Mouse (Mus musculus): ENCODE results near the gene Selenov. TPM values are rescaled to one million over a fixed set of nuclear protein-coding genes. Genes with fewer than 3 reads are reported as not detected.
A peak's percentile ranks its signal among the peaks of the same experiment; 100 is the strongest.

Gene Selenov
- polyA plus RNA-seq, 1 experiment, result not detected

DNA sequence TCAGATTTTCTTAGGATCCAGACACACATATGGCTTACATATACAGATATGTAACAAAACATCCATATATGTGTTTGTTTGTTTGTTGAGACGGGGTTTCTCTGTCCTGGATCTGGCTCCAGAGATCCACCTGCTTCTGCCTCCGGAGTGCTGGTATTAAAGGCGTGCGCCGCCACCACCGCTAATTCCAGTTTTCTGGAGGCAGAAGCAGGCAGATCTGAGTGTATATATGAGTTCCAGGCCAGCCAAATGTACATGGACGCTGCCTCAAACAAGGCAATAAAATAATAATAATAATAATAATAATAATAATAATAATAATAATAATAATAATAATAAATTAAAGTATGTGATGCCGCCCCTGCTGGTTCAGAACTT, 13.8 kb downstream of the Selenov start:
- Histone ChIP-seq H3K4me1 (ENCODE audit: control insufficient read depth, insufficient read depth, low read length) (no peaks in the 10 kb centered on the region), H3K27ac (ENCODE audit: control insufficient read depth, insufficient read depth, low read depth, low read length, poor library complexity) (no peak overlapping the region), H3K4me3 (replicated peaks; ENCODE audit: control insufficient read depth, low read depth, low read length) (no peak overlapping the region)
- 54% methylated on average over 8 of the region's 8 CpGs for WGBS
- TF ChIP-seq CTCF (IDR thresholded peaks at IDR 0.05; ENCODE audit: control insufficient read depth, insufficient read depth, low read length) (no peak), POLR2A (IDR thresholded peaks at IDR 0.05; ENCODE audit: borderline replicate concordance, control insufficient read depth, low read depth, low read length) (no peak)

DNA sequence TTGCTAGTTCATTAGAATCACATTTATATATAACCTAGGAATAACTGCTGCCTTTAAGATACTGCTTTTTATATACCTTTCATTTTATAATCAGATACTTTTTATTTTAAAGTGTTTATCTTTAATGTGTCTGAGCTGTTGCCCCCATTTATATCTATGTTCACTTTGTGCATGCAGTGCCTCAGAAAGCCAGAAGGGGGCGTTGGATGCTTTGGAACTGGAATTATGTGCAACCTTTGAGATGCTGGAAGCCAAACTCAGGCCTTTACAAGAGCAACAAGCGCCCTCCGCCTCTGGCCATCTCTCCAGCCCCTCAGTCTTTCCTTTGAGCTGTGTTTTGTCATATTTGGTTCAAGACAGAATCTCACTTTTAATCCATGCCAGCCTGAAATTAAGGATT, 19.2 kb downstream of the Selenov start:
- Histone ChIP-seq H3K4me1 (ENCODE audit: control insufficient read depth, insufficient read depth, low read length) (no peaks in the 10 kb centered on the region; the same call in 1 of the 2 replicates), H3K27ac (ENCODE audit: control insufficient read depth, insufficient read depth, low read depth, low read length, poor library complexity) (no peak overlapping the region), H3K4me3 (replicated peaks; ENCODE audit: control insufficient read depth, low read depth, low read length) (no peak overlapping the region)
- no peak for TF ChIP-seq CTCF (IDR thresholded peaks at IDR 0.05; ENCODE audit: control insufficient read depth, insufficient read depth, low read length)
- no peak for TF ChIP-seq POLR2A (IDR thresholded peaks at IDR 0.05; ENCODE audit: borderline replicate concordance, control insufficient read depth, low read depth, low read length)
- 69% methylated on average over 3 of the region's 3 CpGs for WGBS

DNA sequence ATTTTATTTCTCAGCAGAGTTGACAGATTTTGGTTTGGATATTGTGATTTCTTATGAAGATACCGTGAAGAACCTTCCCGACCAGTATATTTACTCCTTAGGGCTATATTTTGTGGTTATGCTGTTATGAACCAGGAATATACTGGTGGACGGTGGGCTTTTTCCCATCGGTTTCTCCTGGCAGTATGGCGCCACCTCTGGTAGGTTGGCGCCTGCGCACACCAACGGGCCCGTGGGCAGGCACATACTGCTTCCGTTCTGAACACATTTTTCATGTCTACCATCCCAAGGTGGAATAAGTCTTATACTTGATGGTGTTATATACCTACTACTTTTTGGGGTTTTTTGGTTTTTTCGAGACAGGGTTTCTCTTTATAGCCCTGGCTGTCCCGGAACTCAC, 21.6 kb downstream of the Selenov start:
- TF ChIP-seq CTCF (IDR thresholded peaks at IDR 0.05; ENCODE audit: control insufficient read depth, insufficient read depth, low read length) (0 out of 2 replicates have a peak, but pooled peaks have one; percentile 21), POLR2A (IDR thresholded peaks at IDR 0.05; ENCODE audit: borderline replicate concordance, control insufficient read depth, low read depth, low read length) (no peak)
- 87% methylated on average over 12 of the region's 12 CpGs for whole genome bisulfite sequencing
- H3K4me1 ChIP-seq (ENCODE audit: control insufficient read depth, insufficient read depth, low read length), result no peaks in the 10 kb centered on the region; the same call in 1 of the 2 replicates
- H3K27ac ChIP-seq (ENCODE audit: control insufficient read depth, insufficient read depth, low read depth, low read length, poor library complexity), result no peak overlapping the region
- no peak overlapping the region for H3K4me3 ChIP-seq (replicated peaks; ENCODE audit: control insufficient read depth, low read depth, low read length)

DNA sequence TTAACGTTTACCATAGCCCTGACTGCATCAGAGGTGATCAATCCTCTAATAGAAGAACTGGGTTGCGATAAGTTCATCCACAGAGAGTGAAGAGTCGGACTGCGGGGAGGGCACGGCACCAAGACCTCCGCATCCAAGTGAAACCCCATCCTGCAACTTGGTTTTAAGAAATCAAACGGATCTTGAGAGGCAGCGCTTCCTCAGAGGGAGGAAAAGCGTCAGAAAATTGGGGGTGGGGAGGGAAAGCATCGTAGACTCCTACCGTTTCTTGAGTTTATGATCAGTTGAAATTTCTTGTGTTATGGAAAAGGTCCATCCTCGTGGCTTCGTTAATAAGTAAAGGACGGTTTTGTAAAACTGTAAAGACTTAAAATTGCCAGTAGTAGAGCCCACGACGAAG, 22.4 kb downstream of the Selenov start:
- no peak overlapping the region; the same call in 1 of the 2 replicates for H3K27ac ChIP-seq (ENCODE audit: control insufficient read depth, insufficient read depth, low read depth, low read length, poor library complexity)
- H3K4me1 ChIP-seq (ENCODE audit: control insufficient read depth, insufficient read depth, low read length), result no peaks in the 10 kb centered on the region; the same call in 1 of the 2 replicates
- H3K4me3 ChIP-seq (replicated peaks; ENCODE audit: control insufficient read depth, low read depth, low read length), result no peak overlapping the region
- TF ChIP-seq POLR2A (IDR thresholded peaks at IDR 0.05; ENCODE audit: borderline replicate concordance, control insufficient read depth, low read depth, low read length), result no peak
- no peak for TF ChIP-seq CTCF (IDR thresholded peaks at IDR 0.05; ENCODE audit: control insufficient read depth, insufficient read depth, low read length)
- WGBS, result 41% methylated on average over 16 of the region's 16 CpGs

DNA sequence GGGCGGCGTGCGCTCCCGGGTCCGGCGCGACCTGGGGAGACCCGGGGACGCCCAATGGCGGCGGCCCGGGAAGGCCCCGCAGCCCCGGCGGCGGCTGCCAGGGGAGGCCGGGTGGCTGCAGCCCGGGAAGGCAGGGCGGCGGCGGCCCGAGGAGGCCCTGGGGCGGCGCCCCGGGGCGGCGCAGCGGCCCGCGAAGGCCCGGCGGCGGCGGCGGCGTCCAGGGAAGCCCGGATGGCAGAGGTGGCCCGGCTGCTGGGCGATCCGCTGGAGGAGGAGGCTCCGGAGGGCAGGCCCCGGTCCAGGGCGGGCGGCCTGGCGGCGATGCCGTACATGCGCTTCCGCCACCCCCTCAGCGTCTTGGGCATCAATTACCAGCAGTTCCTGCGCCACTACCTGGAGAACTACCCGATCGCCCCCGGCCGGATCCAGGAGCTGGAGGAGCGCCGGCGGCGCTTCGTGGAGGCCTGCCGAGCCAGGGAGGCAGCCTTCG, 22.9 kb downstream of the Selenov start:
- no peak for TF ChIP-seq POLR2A (IDR thresholded peaks at IDR 0.05; ENCODE audit: borderline replicate concordance, control insufficient read depth, low read depth, low read length)
- TF ChIP-seq CTCF (IDR thresholded peaks at IDR 0.05; ENCODE audit: control insufficient read depth, insufficient read depth, low read length), result no peak
- H3K4me1 ChIP-seq (ENCODE audit: control insufficient read depth, insufficient read depth, low read length), result no peaks in the 10 kb centered on the region; the same call in 1 of the 2 replicates
- 2% methylated on average over 62 of the region's 62 CpGs for WGBS
- H3K4me3 ChIP-seq (replicated peaks; ENCODE audit: control insufficient read depth, low read depth, low read length), result no peak overlapping the region
- no peak overlapping the region; the same call in 1 of the 2 replicates for H3K27ac ChIP-seq (ENCODE audit: control insufficient read depth, insufficient read depth, low read depth, low read length, poor library complexity)

DNA sequence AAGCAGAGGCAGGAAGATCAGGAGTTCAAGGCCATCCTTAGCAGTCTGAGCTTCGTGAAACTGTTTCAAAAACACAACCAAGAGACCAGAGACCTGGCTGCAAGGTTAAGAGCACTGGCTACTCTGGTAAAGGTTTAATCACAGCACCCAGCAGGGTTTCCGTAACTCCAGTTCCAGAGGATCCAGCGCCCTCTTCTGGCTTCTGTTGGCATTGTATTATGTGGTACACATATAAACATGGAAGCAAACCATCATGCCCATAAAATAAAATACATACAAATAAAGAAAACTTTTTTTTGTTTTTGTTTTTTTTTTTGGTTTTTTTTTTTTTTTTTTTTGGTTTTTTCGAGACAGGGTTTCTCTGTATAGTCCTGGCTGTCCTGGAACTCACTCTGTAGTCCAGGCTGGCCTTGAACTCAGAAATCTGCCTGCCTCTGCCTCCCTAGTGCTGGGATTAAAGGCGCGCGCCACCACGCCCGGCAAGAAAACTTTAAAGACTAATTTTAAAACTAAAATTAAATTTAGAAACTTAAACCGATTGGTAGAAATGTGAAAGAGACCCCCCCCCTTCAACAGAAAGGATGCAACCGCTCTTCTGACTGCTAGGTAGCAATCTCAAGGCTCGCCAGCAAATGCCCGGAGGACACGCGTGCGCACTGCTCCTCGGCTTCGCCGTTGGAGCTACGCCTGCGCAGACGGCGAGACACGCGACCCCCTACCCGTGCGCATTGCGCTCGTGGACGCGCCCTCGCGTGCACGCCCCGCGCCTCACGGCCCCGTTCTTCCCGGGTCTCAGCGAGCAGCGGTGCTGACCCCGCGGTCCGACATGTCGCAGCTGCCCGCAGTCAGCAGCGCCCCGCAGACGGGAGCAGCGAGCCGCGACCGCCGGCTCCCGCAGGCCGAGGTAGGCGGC, 23.6 kb downstream of the Selenov start, which contains the start of gene Eid2:
Gene Eid2, plus strand, starts transcription at position 753 of the 913 bp plus-strand sequence.
- WGBS, result 8% methylated on average over 57 of the region's 57 CpGs
- H3K4me1 ChIP-seq (ENCODE audit: control insufficient read depth, insufficient read depth, low read length), result no peaks in the 10 kb centered on the region; the same call in 1 of the 2 replicates
- TF ChIP-seq CTCF (IDR thresholded peaks at IDR 0.05; ENCODE audit: control insufficient read depth, insufficient read depth, low read length) (no peak), POLR2A (IDR thresholded peaks at IDR 0.05; ENCODE audit: borderline replicate concordance, control insufficient read depth, low read depth, low read length) (peak; percentile 23; the same call in 1 of the 2 replicates)
- H3K27ac ChIP-seq (ENCODE audit: control insufficient read depth, insufficient read depth, low read depth, low read length, poor library complexity), result no peak within 1 kb of the TSS; the same call in 1 of the 2 replicates
- peak within 1 kb of the TSS; percentile 45 for H3K4me3 ChIP-seq (replicated peaks; ENCODE audit: control insufficient read depth, low read depth, low read length)

DNA sequence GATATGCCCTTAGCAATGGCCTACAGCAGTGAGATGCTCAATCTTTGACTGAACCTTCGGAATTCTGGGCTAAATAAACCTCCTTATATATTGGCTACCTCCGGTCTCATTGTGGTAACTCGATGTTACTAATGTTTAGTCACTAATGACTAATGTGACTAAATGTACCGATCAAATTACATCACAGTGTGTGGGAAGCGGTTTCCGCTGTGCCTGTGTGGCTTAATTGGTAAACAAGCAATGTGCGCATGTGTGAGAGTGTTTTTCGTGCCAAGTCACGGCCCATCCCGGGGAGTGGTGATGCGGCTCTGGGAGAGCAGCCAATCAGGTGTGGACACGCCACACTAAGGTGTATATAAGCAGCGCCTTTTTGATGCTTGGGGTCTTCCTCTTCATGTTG, 25.6 kb downstream of the Selenov start:
- WGBS, result 86% methylated on average over 13 of the region's 13 CpGs
- TF ChIP-seq POLR2A (IDR thresholded peaks at IDR 0.05; ENCODE audit: borderline replicate concordance, control insufficient read depth, low read depth, low read length), result no peak
- no peak for TF ChIP-seq CTCF (IDR thresholded peaks at IDR 0.05; ENCODE audit: control insufficient read depth, insufficient read depth, low read length)
- no peaks in the 10 kb centered on the region; the same call in 1 of the 2 replicates for H3K4me1 ChIP-seq (ENCODE audit: control insufficient read depth, insufficient read depth, low read length)
- H3K27ac ChIP-seq (ENCODE audit: control insufficient read depth, insufficient read depth, low read depth, low read length, poor library complexity), result no peak overlapping the region
- no peak overlapping the region for H3K4me3 ChIP-seq (replicated peaks; ENCODE audit: control insufficient read depth, low read depth, low read length)

DNA sequence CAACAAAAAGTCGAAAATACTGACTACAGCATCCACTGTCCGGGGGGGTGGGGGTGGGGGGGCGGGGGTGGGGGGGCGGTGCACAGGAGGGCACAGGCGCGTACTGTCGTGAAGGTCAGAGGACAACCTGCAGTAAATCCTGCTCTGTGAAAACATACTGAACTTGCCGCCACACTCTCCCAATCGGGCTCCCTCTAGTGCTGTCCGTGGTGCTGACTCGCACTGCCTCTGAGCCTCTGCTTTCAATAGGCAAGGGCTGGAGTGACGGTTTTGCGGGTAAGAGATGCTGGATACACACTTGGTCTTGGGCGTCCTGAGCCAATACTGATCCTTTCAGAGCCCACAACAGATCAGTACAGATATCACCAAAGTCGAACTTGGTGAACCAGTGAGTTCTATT, 27.2 kb downstream of the Selenov start:
- 5% methylated on average over 15 of the region's 15 CpGs for WGBS
- no peak overlapping the region for H3K27ac ChIP-seq (ENCODE audit: control insufficient read depth, insufficient read depth, low read depth, low read length, poor library complexity)
- no peak overlapping the region for H3K4me3 ChIP-seq (replicated peaks; ENCODE audit: control insufficient read depth, low read depth, low read length)
- no peak for TF ChIP-seq POLR2A (IDR thresholded peaks at IDR 0.05; ENCODE audit: borderline replicate concordance, control insufficient read depth, low read depth, low read length)
- no peak for TF ChIP-seq CTCF (IDR thresholded peaks at IDR 0.05; ENCODE audit: control insufficient read depth, insufficient read depth, low read length)
- no peaks in the 10 kb centered on the region; the same call in 1 of the 2 replicates for H3K4me1 ChIP-seq (ENCODE audit: control insufficient read depth, insufficient read depth, low read length)
